Mouse (Mus musculus) kidney, embryonic 14.5 days (tissue): Measurements from ENCODE around the gene B3galt6. TPM values are rescaled to one million over a fixed set of nuclear protein-coding genes. Genes with fewer than 3 reads are reported as not detected.

Experiments used
- ATAC-seq: fragments of 200-750 bp; cut with Nextera tagmentation; 2 replicates; pipeline ENCODE4 v1.8.0; 2017; ENCODE audit warnings: moderate number of reproducible peaks, mild to moderate bottlenecking, moderate TSS enrichment, moderate library complexity; ENCODE audit not compliant: low FRiP score, low TSS enrichment
- H3K27ac ChIP-seq: fragments of 300-500 bp; sonication (generic); 2 replicates; pipeline ENCODE4 v1.5.1; 2014; ENCODE audit warnings: low read depth, mild to moderate bottlenecking, low read length, moderate library complexity, mixed read lengths
- H3K27me3 ChIP-seq: fragments of 300-500 bp; sonication (generic); 2 replicates; pipeline ENCODE4 v1.6.1; 2014; ENCODE audit warnings: mild to moderate bottlenecking, low read length; ENCODE audit not compliant: control insufficient read depth, insufficient read depth
- H3K36me3 ChIP-seq: fragments of 300-500 bp; sonication (generic); 2 replicates; pipeline ENCODE4 v1.6.1; 2014; ENCODE audit warnings: low read length, mixed read lengths; ENCODE audit not compliant: control insufficient read depth, insufficient read depth
- H3K4me1 ChIP-seq: fragments of 300-500 bp; sonication (generic); 2 replicates; pipeline ENCODE4 v1.6.1; 2014; ENCODE audit warnings: low read length, mixed read lengths; ENCODE audit not compliant: control insufficient read depth, insufficient read depth
- H3K4me2 ChIP-seq: fragments of 300-500 bp; sonication (generic); replicated peaks from 2 replicates; pipeline ENCODE4 v1.6.1; 2014; ENCODE audit warnings: low read depth, mild to moderate bottlenecking, low read length
- H3K4me3 ChIP-seq: fragments of 300-500 bp; sonication (generic); 2 replicates; pipeline ENCODE4 v1.5.1; 2014; ENCODE audit warnings: mild to moderate bottlenecking, low read length
- H3K9ac ChIP-seq: fragments of 300-500 bp; sonication (generic); 2 replicates; pipeline ENCODE4 v1.6.1; 2014; ENCODE audit warnings: low read depth, mild to moderate bottlenecking, low read length, moderate library complexity
- H3K9me3 ChIP-seq: fragments of 300-500 bp; sonication (generic); 2 replicates; pipeline ENCODE4 v1.6.1; 2016; ENCODE audit warnings: low read length; ENCODE audit not compliant: control insufficient read depth
- WGBS: fragments of 180-500 bp; shearing (Covaris S2); extraction: QIAGEN DNeasy Blood & Tissue Kit; methylation state at CpG from one replicate; pipeline ENCODE4 v1.1.7; 2014; 5-methylcytosine and 5-hydroxymethylcytosine counted together
- polyA plus RNA-seq: library from polyadenylated mRNA; unstranded; fragments of >200 nt; fragmentation: Nextera tagmentation; extraction: Ambion mirVana; gene quantifications from 2 replicates; pipeline ENCODE4 v1.2.1, GENCODE M21; 2014

B3galt6 gene
- polyA plus RNA-seq, 1 experiment from 2014 or later: 20.8 TPM

- peaks cover 19% of the 10 kb centered on the region for H3K4me1 ChIP-seq
- no peak overlapping the region for H3K4me3 ChIP-seq
- H3K9ac ChIP-seq: no peak overlapping the region
- H3K36me3 ChIP-seq: peaks cover 9% of the 10 kb centered on the region; the same call in 1 of the 2 replicates
- WGBS: 83% methylated on average over 7 of the region's 7 CpGs
- H3K27ac ChIP-seq: no peak overlapping the region
- no peak for ATAC-seq
- H3K4me2 ChIP-seq: no peak overlapping the region
- H3K27me3 ChIP-seq: no peaks in the 10 kb centered on the region
- H3K9me3 ChIP-seq: no peaks in the 10 kb centered on the region
Measured at GRCm38 (mm10) chr4:156028580-156028979, 36.1 kb upstream of the B3galt6 start.

GRCm38 (mm10) chr4:156026013-156026412 is 33.6 kb upstream of the B3galt6 start, which contains the start of gene Tnfrsf18:
Gene Tnfrsf18 (plus strand): TSS chr4:156026164.
- no peak within 1 kb of the TSS for H3K4me3 ChIP-seq
- no peak within 1 kb of the TSS for H3K9ac ChIP-seq
- no peak within 1 kb of the TSS for H3K4me2 ChIP-seq
- peak; percentile 38; the same call in 1 of the 2 replicates for ATAC-seq
- H3K36me3 ChIP-seq: peaks cover 9% of the 10 kb centered on the region; the same call in 1 of the 2 replicates
- 61% methylated on average over 4 of the region's 4 CpGs for WGBS
- H3K27ac ChIP-seq: no peak within 1 kb of the TSS
- H3K4me1 ChIP-seq: peaks cover 7% of the 10 kb centered on the region
- H3K27me3 ChIP-seq: no peaks in the 10 kb centered on the region
- H3K9me3 ChIP-seq: no peaks in the 10 kb centered on the region

- ATAC-seq: no peak
- Histone ChIP-seq H3K9ac (no peak overlapping the region), H3K27ac (no peak overlapping the region), H3K4me3 (no peak overlapping the region), H3K27me3 (no peaks in the 10 kb centered on the region), H3K4me1 (no peaks in the 10 kb centered on the region), H3K36me3 (peaks cover 9% of the 10 kb centered on the region; the same call in 1 of the 2 replicates), H3K9me3 (no peaks in the 10 kb centered on the region), H3K4me2 (no peak overlapping the region)
- WGBS: 95% methylated on average over 7 of the region's 7 CpGs
Measured at GRCm38 (mm10) chr4:156024184-156024583, 31.7 kb upstream of the B3galt6 start.

GRCm38 (mm10) chr4:156023520-156023919 is 31.1 kb upstream of the B3galt6 start:
- Histone ChIP-seq H3K4me2 (no peak overlapping the region), H3K4me3 (no peak overlapping the region), H3K27ac (no peak overlapping the region), H3K4me1 (no peaks in the 10 kb centered on the region), H3K27me3 (no peaks in the 10 kb centered on the region), H3K9me3 (no peaks in the 10 kb centered on the region), H3K36me3 (peaks cover 9% of the 10 kb centered on the region; the same call in 1 of the 2 replicates), H3K9ac (no peak overlapping the region)
- ATAC-seq: no peak
- WGBS: 83% methylated on average over 9 of the region's 9 CpGs

GRCm38 (mm10) chr4:156021942-156022419 is 29.5 kb upstream of the B3galt6 start:
- Histone ChIP-seq H3K9ac (no peak overlapping the region), H3K4me1 (no peaks in the 10 kb centered on the region), H3K4me2 (no peak overlapping the region), H3K36me3 (no peaks in the 10 kb centered on the region), H3K9me3 (no peaks in the 10 kb centered on the region), H3K27ac (no peak overlapping the region), H3K27me3 (no peaks in the 10 kb centered on the region), H3K4me3 (no peak overlapping the region)
- ATAC-seq: no peak
- WGBS: 82% methylated on average over 9 of the region's 9 CpGs

- H3K9ac ChIP-seq: no peak overlapping the region
- no peaks in the 10 kb centered on the region for H3K27me3 ChIP-seq
- ATAC-seq: no peak
- H3K9me3 ChIP-seq: no peaks in the 10 kb centered on the region
- 72% methylated on average over 3 of the region's 3 CpGs for WGBS
- no peak overlapping the region for H3K27ac ChIP-seq
- no peak overlapping the region for H3K4me3 ChIP-seq
- H3K4me2 ChIP-seq: no peak overlapping the region
- no peaks in the 10 kb centered on the region for H3K4me1 ChIP-seq
- no peaks in the 10 kb centered on the region for H3K36me3 ChIP-seq
Measured at GRCm38 (mm10) chr4:156021381-156021780, 28.9 kb upstream of the B3galt6 start.

GRCm38 (mm10) chr4:156019771-156020170 is 27.3 kb upstream of the B3galt6 start:
- Histone ChIP-seq H3K4me2 (no peak overlapping the region), H3K4me3 (no peak overlapping the region), H3K9ac (no peak overlapping the region), H3K36me3 (peaks cover 6% of the 10 kb centered on the region; the same call in 1 of the 2 replicates), H3K27me3 (no peaks in the 10 kb centered on the region), H3K4me1 (no peaks in the 10 kb centered on the region), H3K27ac (no peak overlapping the region), H3K9me3 (no peaks in the 10 kb centered on the region)
- ATAC-seq: no peak
- 86% methylated on average over 12 of the region's 12 CpGs for WGBS

- 83% methylated on average over 2 of the region's 2 CpGs for WGBS
- Histone ChIP-seq H3K9ac (no peak overlapping the region), H3K27ac (no peak overlapping the region), H3K36me3 (peaks cover 34% of the 10 kb centered on the region), H3K4me2 (no peak overlapping the region), H3K4me1 (no peaks in the 10 kb centered on the region), H3K9me3 (no peaks in the 10 kb centered on the region), H3K27me3 (no peaks in the 10 kb centered on the region), H3K4me3 (no peak overlapping the region)
- ATAC-seq: 0 out of 2 replicates have a peak, but pooled peaks have one; percentile 6
Measured at GRCm38 (mm10) chr4:156014436-156014835, 22.0 kb upstream of the B3galt6 start.

GRCm38 (mm10) chr4:156013637-156014036 is 21.2 kb upstream of the B3galt6 start, which contains the start of gene Tnfrsf4:
Gene Tnfrsf4 (plus strand): TSS chr4:156013843.
- H3K27me3 ChIP-seq: no peaks in the 10 kb centered on the region
- peaks cover 42% of the 10 kb centered on the region for H3K36me3 ChIP-seq
- no peak within 1 kb of the TSS for H3K4me3 ChIP-seq
- no peak within 1 kb of the TSS for H3K4me2 ChIP-seq
- H3K9ac ChIP-seq: no peak within 1 kb of the TSS
- H3K27ac ChIP-seq: no peak within 1 kb of the TSS
- H3K4me1 ChIP-seq: no peaks in the 10 kb centered on the region
- 88% methylated on average over 8 of the region's 8 CpGs for WGBS
- H3K9me3 ChIP-seq: no peaks in the 10 kb centered on the region
- ATAC-seq: no peak
